Mouse (Mus musculus) brain, embryonic 14.5 days (tissue): ENCODE data around the gene Nif3l1.

Experiments used
- CTCF ChIP-seq: fragments of 200-500 bp; IDR thresholded peaks from 2 replicates; pipeline ENCODE4 v1.5.1; 2012; ENCODE audit warnings: inconsistent platforms, mild to moderate bottlenecking, moderate library complexity, borderline replicate concordance; ENCODE audit not compliant: insufficient read depth, insufficient read length; ENCODE audit errors: extremely low read depth
- POLR2A ChIP-seq: fragments of 200-500 bp; IDR thresholded peaks from 2 replicates; pipeline ENCODE4 v1.6.1; 2012; ENCODE audit warnings: mild to moderate bottlenecking, inconsistent platforms, borderline replicate concordance; ENCODE audit not compliant: poor library complexity, insufficient read depth, insufficient read length, severe bottlenecking; ENCODE audit errors: extremely low read depth

GRCm38 (mm10) chr1:58396179-58396578 is 48.8 kb upstream of the Nif3l1 start:
- TF ChIP-seq POLR2A (no peak), CTCF (no peak)
